Mouse (Mus musculus): Measurements from ENCODE around the gene Ppp4r3b. TPM values are rescaled to one million over a fixed set of nuclear protein-coding genes. Genes with fewer than 3 reads are reported as not detected.

Gene Ppp4r3b
- polyA plus RNA-seq, 1 experiment from 2014 or later: 111 TPM

DNA sequence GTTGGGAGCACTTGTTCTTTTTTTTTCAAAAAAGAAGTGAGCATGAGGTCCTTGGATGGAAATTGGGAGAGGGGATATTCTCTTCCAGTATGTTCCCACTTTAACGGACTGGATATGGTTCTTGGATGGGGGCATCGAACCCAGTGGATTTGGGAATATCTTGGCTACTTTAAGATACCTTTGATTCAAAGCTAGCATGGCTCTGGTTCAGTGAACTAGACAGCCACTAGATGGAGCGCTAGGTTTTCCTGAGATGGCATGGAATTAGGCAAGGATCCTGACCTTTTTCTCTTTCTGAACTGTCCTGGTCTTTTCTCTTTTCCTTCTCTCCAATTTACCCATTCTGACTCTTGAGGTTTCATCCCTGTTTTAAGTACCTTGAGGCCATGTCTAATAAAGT, 95.1 kb downstream of the Ppp4r3b start:
- no peaks in the 10 kb centered on the region for H3K4me1 ChIP-seq (ENCODE audit: control insufficient read depth, insufficient read depth, low read length)
- no peaks in the 10 kb centered on the region for H3K27me3 ChIP-seq (ENCODE audit: control insufficient read depth, insufficient read depth, low read length)
- ATAC-seq (replicated peaks; ENCODE audit: insufficient number of reproducible peaks, low FRiP score, low TSS enrichment, low read depth): no peak; the same call in 1 of the 2 replicates
- H3K4me2 ChIP-seq (ENCODE audit: low read depth, low read length): no peak overlapping the region
- H3K36me3 ChIP-seq (replicated peaks; ENCODE audit: control insufficient read depth, insufficient read depth, low read depth, low read length): no peaks in the 10 kb centered on the region
- peak; percentile 76 for DNase-seq (ENCODE audit: low spot score)
- no peaks in the 10 kb centered on the region for H3K9me3 ChIP-seq (replicated peaks; ENCODE audit: control insufficient read depth, low read length)
- H3K4me3 ChIP-seq (ENCODE audit: low read depth, low read length): no peak overlapping the region
- no peak overlapping the region for H3K9ac ChIP-seq (replicated peaks; ENCODE audit: low read length)
- WGBS: 27% methylated on average over 3 of the region's 3 CpGs
- H3K27ac ChIP-seq (replicated peaks; ENCODE audit: low read depth, low read length): no peak overlapping the region

Other genes with a start within 250 kb of the Ppp4r3b start
- 52.4 and 62.7 TPM in 2 replicates for gene Pnpt1, start 42.1 kb upstream of the Ppp4r3b start, polyA plus RNA-seq (2014; fragmentation: Nextera tagmentation; extraction: Ambion mirVana)
- 62.1 and 67.0 TPM in 2 replicates for gene Cfap36, start 74.5 kb downstream of the Ppp4r3b start, polyA plus RNA-seq (2014; fragmentation: Nextera tagmentation; extraction: Ambion mirVana)
- gene Ccdc88a, start 200.8 kb downstream of the Ppp4r3b start, polyA plus RNA-seq (2014; fragmentation: Nextera tagmentation; extraction: Ambion mirVana): 41.1 and 46.6 TPM in 2 replicates

All from embryonic facial prominence, embryonic 11.5 days (tissue).